Mouse (Mus musculus): ENCODE data around the gene Tsks. TPM values are rescaled to one million over a fixed set of nuclear protein-coding genes. Genes with fewer than 3 reads are reported as not detected.

Gene Tsks
- polyA plus RNA-seq (2012; rRNA removed), result not detected in 2 replicates

GRCm38 (mm10) chr7:44942904-44943303 is at the start of gene Tsks:
TSS of gene Tsks (plus strand) at chr7:44943204.

GRCm38 (mm10) chr7:44895593-44896434 is 47.2 kb upstream of the Tsks start, which contains the start of gene Fuz:
TSS of gene Fuz (plus strand) at chr7:44896079.

GRCm38 (mm10) chr7:44929204-44930151 is 13.5 kb upstream of the Tsks start, which contains the start of gene Ap2a1:
TSS of gene Ap2a1 (minus strand) at chr7:44929496.

GRCm38 (mm10) chr7:44974383-44975116 is 31.5 kb downstream of the Tsks start, which contains the start of gene Cpt1c:
TSS of gene Cpt1c (minus strand) at chr7:44974851.

GRCm38 (mm10) chr7:44986192-44986878 is 43.3 kb downstream of the Tsks start, which contains the start of gene Prmt1:
TSS of gene Prmt1 (minus strand) at chr7:44986568.

GRCm38 (mm10) chr7:44997231-44997939 is 54.4 kb downstream of the Tsks start, which contains the start of gene Irf3:
TSS of gene Irf3 (plus strand) at chr7:44997648.

GRCm38 (mm10) chr7:44998501-44998955 is 55.5 kb downstream of the Tsks start, which contains the start of gene Bcl2l12:
TSS of gene Bcl2l12 (minus strand) at chr7:44998712.

Other genes starting within 250 kb of the Tsks start
- gene Izumo2, start 234.5 kb upstream of the Tsks start, polyA plus RNA-seq (2012; rRNA removed), result not detected in 2 replicates
- gene Vrk3, start 194.8 kb upstream of the Tsks start, polyA plus RNA-seq (2012; rRNA removed), result 44.8 and 45.6 TPM in 2 replicates
- gene Zfp473, start 192.2 kb upstream of the Tsks start, polyA plus RNA-seq (2012; rRNA removed), result 0.19 and 0.26 TPM in 2 replicates
- gene Nup62, start 127.1 kb upstream of the Tsks start, polyA plus RNA-seq (2012; rRNA removed), result 61.5 and 65.7 TPM in 2 replicates
- 7.8 and 10.3 TPM in 2 replicates for gene Il4i1, start 126.8 kb upstream of the Tsks start, polyA plus RNA-seq (2012; rRNA removed)
- gene Atf5, start 126.5 kb upstream of the Tsks start, polyA plus RNA-seq (2012; rRNA removed), result 85.4 and 120 TPM in 2 replicates
- 188 and 210 TPM in 2 replicates for gene Akt1s1, start 94.2 kb upstream of the Tsks start, polyA plus RNA-seq (2012; rRNA removed)
- 71.5 and 99.3 TPM in 2 replicates for gene Tbc1d17, start 94.1 kb upstream of the Tsks start, polyA plus RNA-seq (2012; rRNA removed)
- gene Pnkp, start 86.1 kb upstream of the Tsks start, polyA plus RNA-seq (2012; rRNA removed), result 53.4 and 64.9 TPM in 2 replicates
- gene Ptov1, start 73.4 kb upstream of the Tsks start, polyA plus RNA-seq (2012; rRNA removed), result 241 and 272 TPM in 2 replicates
- gene Med25, start 50.5 kb upstream of the Tsks start, polyA plus RNA-seq (2012; rRNA removed), result 304 and 344 TPM in 2 replicates
- 59.1 and 65.3 TPM in 2 replicates for gene Fuz, start 47.1 kb upstream of the Tsks start, polyA plus RNA-seq (2012; rRNA removed)
- gene Ap2a1, start 13.7 kb upstream of the Tsks start, polyA plus RNA-seq (2012; rRNA removed), result 94.2 and 104 TPM in 2 replicates
- gene Cpt1c, start 31.6 kb downstream of the Tsks start, polyA plus RNA-seq (2012; rRNA removed), result 14.6 and 20.4 TPM in 2 replicates
- 75.9 and 81.7 TPM in 2 replicates for gene Prmt1, start 43.4 kb downstream of the Tsks start, polyA plus RNA-seq (2012; rRNA removed)
- gene Irf3, start 54.4 kb downstream of the Tsks start, polyA plus RNA-seq (2012; rRNA removed), result 114 and 134 TPM in 2 replicates
- 32.2 and 35.0 TPM in 2 replicates for gene Bcl2l12, start 55.5 kb downstream of the Tsks start, polyA plus RNA-seq (2012; rRNA removed)
- 82.6 and 102 TPM in 2 replicates for gene Scaf1, start 73.2 kb downstream of the Tsks start, polyA plus RNA-seq (2012; rRNA removed)
- 123 and 160 TPM in 2 replicates for gene Rras, start 74.8 kb downstream of the Tsks start, polyA plus RNA-seq (2012; rRNA removed)
- 7.7 and 10.0 TPM in 2 replicates for gene Prr12, start 109.7 kb downstream of the Tsks start, polyA plus RNA-seq (2012; rRNA removed)
- 98.1 and 100 TPM in 2 replicates for gene Nosip, start 119.2 kb downstream of the Tsks start, polyA plus RNA-seq (2012; rRNA removed)
- 140 and 174 TPM in 2 replicates for gene Prrg2, start 119.5 kb downstream of the Tsks start, polyA plus RNA-seq (2012; rRNA removed)
- gene Rcn3, start 149.0 kb downstream of the Tsks start, polyA plus RNA-seq (2012; rRNA removed), result 118 and 163 TPM in 2 replicates
- gene Fcgrt, start 160.6 kb downstream of the Tsks start, polyA plus RNA-seq (2012; rRNA removed), result 83.0 and 96.0 TPM in 2 replicates
- gene Rps11, start 181.2 kb downstream of the Tsks start, polyA plus RNA-seq (2012; rRNA removed), result 149 and 231 TPM in 2 replicates
- gene Rpl13a, start 185.6 kb downstream of the Tsks start, polyA plus RNA-seq (2012; rRNA removed), result 1,458 and 1,702 TPM in 2 replicates
- 0.47 and 0.50 TPM in 2 replicates for gene Gm45713, start 193.0 kb downstream of the Tsks start, polyA plus RNA-seq (2012; rRNA removed)
- 43.2 and 54.5 TPM in 2 replicates for gene Flt3l, start 193.2 kb downstream of the Tsks start, polyA plus RNA-seq (2012; rRNA removed)
- gene Pih1d1, start 211.1 kb downstream of the Tsks start, polyA plus RNA-seq (2012; rRNA removed), result 54.6 and 63.2 TPM in 2 replicates
- gene Aldh16a1, start 211.4 kb downstream of the Tsks start, polyA plus RNA-seq (2012; rRNA removed), result 107 and 124 TPM in 2 replicates
- 0.09 and 0.20 TPM in 2 replicates for gene Slc17a7, start 220.7 kb downstream of the Tsks start, polyA plus RNA-seq (2012; rRNA removed)
- not detected in 2 replicates for gene Gfy, start 236.4 kb downstream of the Tsks start, polyA plus RNA-seq (2012; rRNA removed)
- not detected in 2 replicates for gene Pth2, start 237.8 kb downstream of the Tsks start, polyA plus RNA-seq (2012; rRNA removed)